Mouse (Mus musculus) retina, embryonic 14.5 days (tissue): ENCODE measurements at regions not wholly inside any gene's neighbourhood (a gene's known extent, or its start where the extent isn't known, plus 50 kb on each side); places are given as distances from the start of the nearest gene placed in this dataset.

Experiments used
- DNase-seq: peaks from one replicate; pipeline ENCODE4 v3.0.0-alpha.2; 2015; ENCODE audit warnings: low spot score

DNA sequence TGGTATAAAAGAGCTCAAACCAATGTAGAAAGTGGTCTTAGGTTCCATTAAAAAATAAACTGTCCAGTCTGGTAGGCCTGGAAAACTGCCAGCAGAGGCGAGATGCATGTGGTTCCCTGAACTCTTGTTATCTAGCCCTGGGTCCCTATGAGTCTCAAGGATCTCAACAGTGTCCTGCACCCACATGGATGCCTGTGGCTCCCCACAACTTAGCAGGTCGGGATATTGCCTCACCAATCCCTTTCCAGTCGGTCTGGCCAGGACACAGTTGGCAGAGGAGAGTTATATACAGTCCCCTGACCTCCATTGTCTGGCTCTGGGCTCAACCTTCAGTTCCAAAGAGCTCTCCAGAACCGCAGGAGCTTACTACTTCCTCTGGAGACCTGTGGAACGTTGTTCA lies 456.8 kb upstream of the 4921530L21Rik start:
- DNase-seq = no peak

DNA sequence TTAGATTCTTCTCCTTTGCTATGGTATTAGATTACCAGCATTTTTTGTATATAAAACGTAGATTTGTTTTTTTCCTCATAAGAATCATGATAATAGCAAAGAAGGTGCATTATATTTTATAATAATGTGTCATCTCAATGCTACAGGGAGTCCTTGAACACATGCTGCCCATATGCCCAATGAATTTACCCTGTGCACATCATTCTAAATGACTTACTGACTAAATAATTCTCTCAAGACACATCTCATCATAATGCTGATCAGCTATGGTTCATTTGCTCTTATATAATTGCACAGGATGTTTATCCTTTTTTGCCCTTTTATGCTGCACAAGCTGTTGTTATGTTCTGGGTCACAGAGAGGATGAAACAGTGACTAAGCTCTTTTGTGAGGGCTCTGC lies 446.8 kb upstream of the 4921530L21Rik start:
- peak; percentile 38 for DNase-seq
